Mouse (Mus musculus) brain, embryonic 14.5 days (tissue): Measurements from ENCODE around the gene Chpf2.

Experiments
- CTCF ChIP-seq: fragments of 200-500 bp; IDR thresholded peaks from 2 replicates; pipeline ENCODE4 v1.5.1; 2012; ENCODE audit warnings: inconsistent platforms, mild to moderate bottlenecking, moderate library complexity, borderline replicate concordance; ENCODE audit not compliant: insufficient read depth, insufficient read length; ENCODE audit errors: extremely low read depth
- POLR2A ChIP-seq: fragments of 200-500 bp; IDR thresholded peaks from 2 replicates; pipeline ENCODE4 v1.6.1; 2012; ENCODE audit warnings: mild to moderate bottlenecking, inconsistent platforms, borderline replicate concordance; ENCODE audit not compliant: poor library complexity, insufficient read depth, insufficient read length, severe bottlenecking; ENCODE audit errors: extremely low read depth

DNA sequence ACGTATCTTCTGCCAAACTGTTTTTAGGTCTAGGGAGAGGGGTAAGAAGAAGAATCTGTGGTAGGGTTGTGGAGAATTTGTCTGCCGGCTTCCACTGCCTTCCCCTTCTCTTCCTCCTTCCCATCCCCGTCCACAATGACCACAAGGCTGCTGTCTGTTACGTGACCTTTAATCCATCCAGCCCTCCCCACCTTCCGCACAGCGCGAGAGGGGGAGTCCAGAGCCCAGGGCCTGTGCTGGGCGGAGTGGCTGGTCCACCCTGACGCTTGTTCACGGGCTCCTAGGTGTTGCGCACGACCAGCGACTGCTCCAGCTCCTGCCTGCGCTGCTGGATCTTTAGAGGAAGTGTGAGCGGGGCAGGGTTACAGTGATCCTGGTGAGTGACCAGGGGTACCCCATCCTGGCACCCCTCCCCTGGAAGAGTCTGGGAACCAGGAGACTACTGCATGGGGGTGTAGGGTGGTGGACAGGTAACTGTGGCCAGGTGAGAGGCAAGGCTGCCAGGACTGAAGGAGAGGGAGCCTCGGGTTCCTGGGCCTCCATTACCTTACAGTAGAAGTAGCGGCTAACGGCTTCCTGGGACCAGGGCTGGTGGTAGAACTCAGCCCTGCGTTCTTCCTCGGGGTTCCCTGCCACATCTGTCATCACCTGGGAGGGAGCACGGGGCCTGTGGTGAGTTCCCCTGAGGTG lies 6.1 kb downstream of the Chpf2 start:
- no peak for TF ChIP-seq CTCF
- TF ChIP-seq POLR2A, result no peak
